Mouse (Mus musculus) bone marrow macrophage, adult 2 months (primary cell): ENCODE results near the gene Cped1.

ENCODE experiments used
- CTCF ChIP-seq: IDR thresholded peaks from 2 replicates; pipeline ENCODE4 v1.5.1; 2012; ENCODE audit warnings: low read depth, mild to moderate bottlenecking, low read length, moderate library complexity
- POLR2A ChIP-seq: IDR thresholded peaks from 2 replicates; pipeline ENCODE4 v1.6.1; 2012; ENCODE audit warnings: mild to moderate bottlenecking, low read depth, low read length, borderline replicate concordance

GRCm38 (mm10) chr6:22103713-22104112, 118.0 kb downstream of the Cped1 start:
- no peak for TF ChIP-seq CTCF
- no peak for TF ChIP-seq POLR2A
